Mouse (Mus musculus): ENCODE data around the gene Tenm2.

The Tenm2 gene

DNA sequence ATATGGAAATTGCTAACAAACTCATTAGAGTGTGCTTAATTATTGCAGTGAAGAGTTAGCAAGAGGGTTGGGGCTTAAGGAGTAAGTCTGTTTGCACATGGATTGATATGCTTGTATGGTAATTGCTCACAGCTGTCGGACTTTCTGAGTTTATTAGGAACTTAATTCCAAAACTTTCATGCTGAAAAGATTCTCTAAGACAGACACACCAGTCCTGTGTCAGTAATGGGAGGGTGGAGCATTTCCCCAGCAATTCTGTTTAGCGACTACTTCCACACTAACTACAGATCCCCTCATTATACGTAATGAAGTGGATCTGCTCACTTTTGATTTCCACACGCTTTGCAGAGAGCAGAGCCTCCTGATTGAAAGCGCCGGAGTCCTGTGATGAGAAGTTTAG, 622.0 kb downstream of the Tenm2 start:
- in situ Hi-C loops (cut with MboI; ENCODE audit: low sequenced_read_pairs) = no loop called here

DNA sequence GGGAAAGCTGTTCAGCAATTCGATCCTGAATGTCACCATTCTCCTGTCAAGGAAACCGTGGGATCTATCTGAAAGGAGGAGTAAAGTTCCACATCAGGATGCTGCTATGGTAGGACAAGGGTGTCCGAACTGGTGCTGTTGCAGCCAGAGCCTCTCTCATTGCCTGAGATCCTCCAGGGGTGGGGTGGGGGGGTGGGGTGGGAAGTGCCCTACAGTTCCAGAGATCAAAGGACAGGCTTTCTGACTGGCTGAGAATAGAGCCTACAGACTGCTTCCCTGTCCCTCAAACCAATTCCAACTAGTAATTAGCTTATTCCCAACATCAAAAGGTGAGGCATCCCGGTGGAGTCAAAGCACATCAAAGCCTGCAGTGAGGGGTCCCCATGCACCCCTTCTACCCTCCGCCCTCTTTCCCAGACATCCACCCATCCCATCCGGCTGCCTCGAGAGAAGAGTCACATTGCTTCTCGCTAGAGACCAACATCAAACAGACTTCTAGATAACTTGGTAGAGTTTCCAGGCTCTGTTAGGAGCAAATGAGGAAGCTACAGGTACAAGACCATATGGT, 630.9 kb downstream of the Tenm2 start:
- in situ Hi-C loops (cut with MboI; ENCODE audit: low sequenced_read_pairs) = no loop called here

DNA sequence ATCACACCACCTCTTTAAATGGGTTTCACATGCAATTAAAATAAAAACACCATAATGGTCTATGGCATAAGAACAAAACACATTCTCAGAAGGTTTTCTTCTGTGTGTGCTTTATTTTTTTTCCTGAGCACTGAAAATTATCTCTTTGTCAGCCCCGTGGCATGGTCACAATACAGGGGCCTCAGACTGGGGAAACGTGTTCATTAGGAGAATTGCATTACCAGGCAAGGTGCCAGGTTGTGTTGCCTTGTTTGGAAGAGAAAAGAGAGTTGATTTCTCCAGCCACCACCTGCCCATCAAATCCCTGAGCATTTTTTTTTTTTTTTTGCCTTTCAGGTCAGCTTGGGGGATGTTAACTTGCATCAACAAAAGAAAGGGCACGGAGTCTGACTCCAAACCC, 631.5 kb downstream of the Tenm2 start:
- in situ Hi-C loops (cut with MboI; ENCODE audit: low sequenced_read_pairs) = no loop called here

DNA sequence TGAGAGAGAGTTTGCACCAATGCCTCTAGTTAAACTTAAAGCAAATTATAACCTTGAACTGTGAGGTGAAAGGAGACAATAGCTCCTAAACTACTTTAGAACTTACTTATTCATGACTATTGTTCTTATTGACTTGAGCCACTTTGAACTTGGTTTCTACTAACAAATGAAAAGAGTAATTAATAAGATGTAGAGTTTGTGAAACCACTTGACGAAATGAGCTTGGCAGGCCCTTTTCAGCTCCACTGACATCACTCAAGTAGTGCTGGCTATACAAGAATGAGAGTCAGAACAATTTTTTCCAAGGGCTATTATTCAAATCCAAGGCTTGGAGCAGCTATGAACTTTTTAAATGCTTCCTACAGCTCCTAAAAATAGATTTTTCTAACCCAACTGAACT, 643.3 kb downstream of the Tenm2 start:
- in situ Hi-C loops (cut with MboI; ENCODE audit: low sequenced_read_pairs) = no loop called here

GRCm38 (mm10) chr11:36566146-36566545, 669.6 kb downstream of the Tenm2 start:
- in situ Hi-C loops (cut with MboI; ENCODE audit: low sequenced_read_pairs) = no loop called here

GRCm38 (mm10) chr11:36562851-36563250, 672.9 kb downstream of the Tenm2 start:
- in situ Hi-C loops (cut with MboI; ENCODE audit: low sequenced_read_pairs) = no loop called here

DNA sequence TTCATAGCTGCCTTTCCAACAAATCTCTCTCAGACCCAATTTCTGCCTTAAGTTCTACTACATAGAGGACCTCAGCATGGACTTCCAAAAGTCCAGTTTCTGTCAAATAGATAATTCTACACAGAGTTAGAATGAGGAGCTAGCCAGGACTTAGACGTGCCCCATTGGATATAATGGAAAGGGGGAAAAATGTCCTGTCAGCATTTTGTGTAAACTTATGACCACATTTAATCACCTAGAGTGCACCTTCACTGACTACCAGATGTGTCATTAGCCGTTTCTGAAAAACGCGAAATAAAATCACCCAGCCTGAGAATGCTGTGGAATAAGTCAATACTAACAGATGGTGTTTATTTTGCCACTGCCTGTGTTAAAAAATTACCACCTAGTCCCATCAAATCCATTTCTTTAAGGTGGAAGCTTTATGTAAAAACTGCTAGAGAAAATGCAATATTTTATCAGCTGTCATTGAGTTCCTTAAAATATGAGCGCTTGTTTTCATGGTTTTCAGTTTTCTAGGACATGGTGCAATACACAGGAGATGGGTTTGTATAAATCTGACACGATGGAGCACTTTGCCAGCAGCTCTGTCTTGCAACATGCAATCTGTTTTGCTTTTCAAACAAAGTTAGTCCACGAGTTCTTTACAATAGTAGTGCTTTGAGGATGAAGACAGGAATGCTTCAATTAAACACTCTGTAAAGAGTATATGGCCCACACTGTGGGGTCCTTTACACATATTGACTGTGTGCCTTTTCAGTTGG, 674.8 kb downstream of the Tenm2 start:
- in situ Hi-C loops (cut with MboI; ENCODE audit: low sequenced_read_pairs) = no loop called here

GRCm38 (mm10) chr11:36557316-36557715, 678.4 kb downstream of the Tenm2 start:
- in situ Hi-C loops (cut with MboI; ENCODE audit: low sequenced_read_pairs) = no loop called here

- in situ Hi-C loops (cut with MboI; ENCODE audit: low sequenced_read_pairs) = no loop called here
Measured at GRCm38 (mm10) chr11:36553286-36553685, 682.5 kb downstream of the Tenm2 start.

DNA sequence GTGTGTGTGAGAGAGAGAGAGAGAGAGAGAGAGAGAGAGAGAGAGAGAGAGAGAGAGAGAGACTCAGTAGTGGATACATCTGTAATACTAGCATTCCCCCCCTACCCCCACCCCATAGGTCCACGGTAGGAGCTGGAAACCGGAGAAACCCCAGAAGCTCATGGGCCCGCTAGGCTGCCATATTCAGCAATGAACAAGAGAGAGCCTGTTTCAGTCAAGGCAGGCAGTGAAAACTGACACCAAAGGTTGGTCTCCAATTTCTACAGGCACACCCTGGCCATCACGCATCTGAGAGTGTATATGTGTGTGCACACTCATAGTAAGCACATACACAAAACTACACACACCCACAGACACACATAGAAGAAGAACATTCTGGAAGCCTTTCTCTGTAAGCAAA, 685.1 kb downstream of the Tenm2 start:
- in situ Hi-C loops (cut with MboI; ENCODE audit: low sequenced_read_pairs) = no loop called here

- in situ Hi-C loops (cut with MboI; ENCODE audit: low sequenced_read_pairs) = no loop called here
Measured at GRCm38 (mm10) chr11:36549398-36550139, 686.2 kb downstream of the Tenm2 start.

DNA sequence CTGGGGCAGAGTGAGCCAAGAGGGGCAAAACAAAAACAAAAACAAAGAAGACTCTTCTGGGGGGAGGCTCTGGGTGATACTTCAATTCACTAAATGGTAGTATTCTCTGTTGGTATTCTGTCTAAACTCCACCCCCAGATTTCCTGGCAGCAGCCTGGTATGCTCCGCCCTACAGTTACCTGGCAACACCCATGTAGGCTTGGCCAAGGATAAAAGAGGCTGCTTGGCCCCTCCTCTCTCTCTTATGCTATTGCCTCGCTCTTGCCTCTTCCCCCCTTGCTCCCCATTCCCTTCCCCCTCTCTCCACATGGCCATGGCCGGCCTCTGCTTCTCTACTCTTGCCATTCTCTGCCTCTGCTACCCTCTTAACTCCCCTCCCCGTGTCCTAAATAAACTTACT, 687.6 kb downstream of the Tenm2 start:
- in situ Hi-C loops (cut with MboI; ENCODE audit: low sequenced_read_pairs) = no loop called here

DNA sequence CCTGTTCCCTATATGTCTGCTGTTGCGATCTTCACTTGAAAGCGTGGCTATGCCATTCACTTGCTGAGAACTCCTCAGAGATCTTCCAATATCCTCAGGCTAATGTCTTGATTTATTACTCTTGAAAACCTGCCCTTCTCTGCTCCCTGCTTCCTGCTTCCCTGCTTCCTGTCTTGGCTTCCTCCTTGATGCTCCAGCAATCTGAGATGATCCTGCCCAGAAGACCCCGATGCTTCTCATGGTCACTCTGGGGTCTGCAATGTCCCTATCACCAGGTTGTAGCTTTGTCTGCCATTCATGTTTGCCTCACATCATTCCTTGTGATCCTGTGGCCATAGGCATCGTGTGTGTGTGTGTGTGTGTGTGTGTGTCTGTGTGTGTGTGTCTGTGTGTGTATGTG, 697.6 kb downstream of the Tenm2 start:
- in situ Hi-C loops (cut with MboI; ENCODE audit: low sequenced_read_pairs) = no loop called here

DNA sequence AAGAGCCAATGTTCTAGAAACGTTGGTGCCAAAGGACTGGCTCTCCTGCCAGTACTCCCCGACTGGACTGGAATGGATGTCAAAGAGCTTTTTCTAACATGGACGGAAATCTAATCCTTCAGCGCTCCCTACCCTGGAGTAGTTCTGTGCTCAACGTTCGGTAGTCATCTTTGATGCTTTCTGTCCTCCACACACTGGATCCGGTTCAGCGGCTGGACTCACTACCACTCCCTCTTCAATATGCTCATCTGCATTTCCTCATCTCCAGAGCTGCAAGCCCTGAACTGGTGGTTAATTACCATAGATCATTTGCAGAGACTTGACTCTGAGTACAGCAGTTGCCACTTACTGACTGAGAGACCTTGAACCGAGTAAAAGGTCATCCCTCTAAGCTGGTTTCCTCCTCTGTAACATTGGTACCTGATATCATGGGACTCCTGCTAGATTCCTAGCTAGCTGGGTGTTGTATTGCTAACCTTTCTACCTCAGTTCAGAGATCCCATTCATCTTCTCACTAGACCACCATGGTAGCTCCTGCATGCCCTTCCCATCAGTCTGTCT, 698.1 kb downstream of the Tenm2 start:
- in situ Hi-C loops (cut with MboI; ENCODE audit: low sequenced_read_pairs) = no loop called here

- in situ Hi-C loops (cut with MboI; ENCODE audit: low sequenced_read_pairs) = no loop called here
Measured at GRCm38 (mm10) chr11:36535591-36535990, 700.2 kb downstream of the Tenm2 start.

- in situ Hi-C loops (cut with MboI; ENCODE audit: low sequenced_read_pairs) = no loop called here
Measured at GRCm38 (mm10) chr11:36531614-36532013, 704.1 kb downstream of the Tenm2 start.

- in situ Hi-C loops (cut with MboI; ENCODE audit: low sequenced_read_pairs) = no loop called here
Measured at GRCm38 (mm10) chr11:36527509-36527908, 708.3 kb downstream of the Tenm2 start.

- in situ Hi-C loops (cut with MboI; ENCODE audit: low sequenced_read_pairs) = no loop called here
Measured at GRCm38 (mm10) chr11:36526381-36526780, 709.4 kb downstream of the Tenm2 start.

DNA sequence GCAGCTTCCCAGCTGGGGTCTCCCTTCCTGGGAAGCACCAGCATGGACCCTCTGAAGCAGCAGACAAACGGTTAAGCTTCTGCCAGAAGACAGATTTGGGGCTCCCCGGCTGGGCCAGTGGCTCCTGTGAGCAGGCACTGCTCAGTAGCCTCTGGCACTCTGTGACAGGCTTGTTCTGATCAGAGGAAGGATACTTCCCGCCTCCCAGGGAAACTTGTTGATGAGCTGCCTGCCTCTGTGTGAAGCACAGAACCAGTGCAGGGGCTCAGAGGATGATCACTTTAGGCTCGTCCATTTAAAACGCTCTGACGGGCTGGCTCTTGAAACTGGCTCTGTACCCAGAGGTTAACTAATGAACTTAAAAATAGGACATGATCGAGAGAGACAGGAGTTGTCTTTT, 723.3 kb downstream of the Tenm2 start:
- in situ Hi-C loops (cut with MboI; ENCODE audit: low sequenced_read_pairs) = no loop called here

DNA sequence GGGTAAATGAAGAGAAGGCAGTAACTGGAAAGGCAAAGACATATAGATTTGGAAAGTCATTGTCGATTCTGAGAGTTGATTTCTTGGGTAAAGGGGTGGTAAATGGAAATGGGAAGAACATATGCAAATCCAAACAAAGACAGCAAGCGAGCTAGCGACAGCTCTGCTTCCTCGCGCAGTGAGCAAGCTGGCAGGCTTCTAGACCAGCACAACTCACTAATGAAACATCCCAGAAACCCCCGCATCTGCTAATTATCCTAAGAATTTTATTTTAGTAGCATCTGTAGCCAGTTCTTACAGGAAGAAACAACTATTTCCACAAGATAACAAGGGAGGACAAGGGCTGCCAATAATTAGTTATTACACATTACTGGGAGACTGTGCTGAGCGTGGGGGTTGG, 727.5 kb downstream of the Tenm2 start:
- in situ Hi-C loops (cut with MboI; ENCODE audit: low sequenced_read_pairs) = no loop called here

- in situ Hi-C loops (cut with MboI; ENCODE audit: low sequenced_read_pairs) = no loop called here
Measured at GRCm38 (mm10) chr11:36494898-36495548, 740.7 kb downstream of the Tenm2 start.

All from CH12F3 (cell line).